Mouse (Mus musculus): Measurements from ENCODE around the gene Psmc2. TPM values are rescaled to one million over a fixed set of nuclear protein-coding genes. Genes with fewer than 3 reads are reported as not detected.

Gene Psmc2
- 77.9 and 98.3 TPM in 2 replicates for total RNA-seq (2014; fragmentation: Nextera tagmentation)
- total RNA-seq (2017), result 94.9 and 108 TPM in 2 replicates

DNA sequence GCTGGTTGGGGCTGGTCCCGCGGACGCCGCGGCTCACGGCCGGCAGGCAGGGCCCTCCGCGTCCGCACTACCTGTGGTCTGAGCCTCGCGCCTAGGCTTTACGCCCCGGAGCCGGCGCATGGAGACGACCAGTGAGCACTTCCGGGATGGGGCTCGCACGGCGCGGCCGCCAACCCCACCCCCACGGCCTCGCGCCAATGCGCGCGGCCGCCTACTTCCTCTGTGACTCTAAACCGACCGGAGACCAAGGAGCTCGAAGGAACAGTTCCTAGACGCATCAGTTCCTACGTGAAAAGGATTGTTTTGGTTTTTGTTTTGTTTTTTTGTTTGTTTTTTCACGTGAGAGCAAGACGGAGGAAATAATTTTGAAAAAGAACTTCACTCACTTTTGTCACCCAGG, at the start of gene Psmc2, which contains the start of gene Dnajc2:
Gene Psmc2 (plus strand): TSS at position 231 of the 400 bp plus-strand sequence.
Gene Dnajc2 (minus strand): TSS at position 199 of the 400 bp plus-strand sequence.
- peak; percentile 85 for ATAC-seq (replicated peaks; ENCODE audit: poor library complexity, severe bottlenecking)

DNA sequence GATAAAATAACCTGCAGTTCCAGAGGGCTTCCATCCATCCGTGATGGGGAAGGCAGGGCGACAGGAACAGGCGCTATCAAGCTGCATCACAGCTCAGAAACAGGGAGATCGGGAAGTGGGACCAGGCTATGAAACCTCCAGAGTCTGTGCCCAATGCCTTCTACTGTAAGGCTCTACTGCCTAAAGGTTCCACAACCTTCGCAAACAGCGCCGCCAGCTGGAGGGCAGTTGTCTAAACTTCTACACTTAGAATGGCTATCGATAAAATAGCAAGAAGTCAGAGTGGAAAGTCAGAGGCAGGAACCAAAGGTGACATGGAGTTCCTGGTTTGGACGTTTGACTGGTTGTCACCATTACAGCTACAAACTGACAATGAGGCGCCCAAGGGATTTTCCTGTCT, 49.5 kb upstream of the Psmc2 start:
- peak; percentile 79 for ATAC-seq (replicated peaks; ENCODE audit: poor library complexity, severe bottlenecking)

DNA sequence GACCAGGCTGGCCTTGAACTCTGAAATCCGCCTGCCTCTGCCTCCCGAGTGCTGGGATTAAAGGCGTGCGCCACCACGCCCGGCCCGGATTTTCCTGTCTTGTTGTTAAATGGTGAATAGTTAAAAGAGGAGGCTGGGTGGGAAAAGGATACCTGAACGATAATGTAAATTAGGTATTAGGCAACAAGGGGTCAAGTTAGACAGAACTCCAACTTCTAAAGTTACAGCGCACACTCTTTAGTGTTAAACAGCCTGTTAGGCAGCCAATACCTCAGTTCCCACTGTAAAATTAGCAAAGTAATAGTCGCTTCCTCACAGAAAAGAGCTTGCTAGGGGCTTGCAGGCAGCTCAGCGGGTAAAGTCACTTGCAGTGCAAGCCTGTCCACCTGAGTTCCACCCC, 49.0 kb upstream of the Psmc2 start:
- no peak for ATAC-seq (replicated peaks; ENCODE audit: poor library complexity, severe bottlenecking)

GRCm38 (mm10) chr5:21736956-21737585, 48.0 kb upstream of the Psmc2 start, which contains the start of gene Pmpcb:
Gene Pmpcb, plus strand, starts transcription at chr5:21737141.
- ATAC-seq (replicated peaks; ENCODE audit: poor library complexity, severe bottlenecking), result peak; percentile 88

GRCm38 (mm10) chr5:21737620-21738019, 47.5 kb upstream of the Psmc2 start:
- ATAC-seq (replicated peaks; ENCODE audit: poor library complexity, severe bottlenecking), result no peak

DNA sequence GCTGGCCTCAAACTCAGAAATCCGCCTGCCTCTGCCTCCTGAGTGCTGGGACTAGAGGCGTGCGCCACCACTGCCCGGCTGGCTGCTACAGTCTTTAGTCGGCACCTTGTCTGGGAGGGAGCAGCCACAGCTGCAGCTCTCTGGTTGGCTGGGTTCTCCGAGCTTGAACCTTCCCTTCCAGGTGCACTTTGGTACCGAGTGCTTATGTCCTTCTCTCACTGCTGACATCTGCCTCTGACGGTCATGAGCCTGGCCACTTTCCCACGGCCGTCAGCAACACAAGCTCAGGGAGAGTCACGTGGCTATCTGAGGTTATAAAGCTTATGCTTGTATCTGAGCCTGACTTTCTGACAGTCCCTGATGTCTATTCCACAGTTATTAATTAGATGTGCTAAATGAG, 46.0 kb upstream of the Psmc2 start:
- no peak for ATAC-seq (replicated peaks; ENCODE audit: poor library complexity, severe bottlenecking)

GRCm38 (mm10) chr5:21739881-21740280, 45.2 kb upstream of the Psmc2 start:
- ATAC-seq (replicated peaks; ENCODE audit: poor library complexity, severe bottlenecking), result no peak

GRCm38 (mm10) chr5:21743606-21744005, 41.5 kb upstream of the Psmc2 start:
- no peak for ATAC-seq (replicated peaks; ENCODE audit: poor library complexity, severe bottlenecking)

DNA sequence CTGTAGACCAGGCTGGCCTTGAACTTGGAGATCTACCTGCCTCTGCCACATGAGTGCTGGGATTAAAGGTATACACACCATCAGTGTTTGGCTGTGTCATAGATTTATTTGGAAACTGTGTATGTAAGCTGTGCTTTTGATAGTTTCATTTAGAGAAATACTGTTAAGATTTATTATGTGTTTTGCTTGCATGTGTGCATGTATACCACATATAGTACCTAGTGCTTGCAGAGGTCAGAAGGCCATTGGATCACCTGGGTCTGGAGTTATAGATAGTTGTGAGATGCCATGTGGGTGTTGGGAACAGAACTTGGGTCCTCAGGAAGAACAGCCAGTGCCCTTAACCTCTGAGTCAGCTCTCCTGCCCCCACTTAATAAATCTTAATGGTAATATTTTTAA, 40.4 kb upstream of the Psmc2 start:
- no peak for ATAC-seq (replicated peaks; ENCODE audit: poor library complexity, severe bottlenecking)

GRCm38 (mm10) chr5:21745966-21746365, 39.1 kb upstream of the Psmc2 start:
- ATAC-seq (replicated peaks; ENCODE audit: poor library complexity, severe bottlenecking), result no peak

DNA sequence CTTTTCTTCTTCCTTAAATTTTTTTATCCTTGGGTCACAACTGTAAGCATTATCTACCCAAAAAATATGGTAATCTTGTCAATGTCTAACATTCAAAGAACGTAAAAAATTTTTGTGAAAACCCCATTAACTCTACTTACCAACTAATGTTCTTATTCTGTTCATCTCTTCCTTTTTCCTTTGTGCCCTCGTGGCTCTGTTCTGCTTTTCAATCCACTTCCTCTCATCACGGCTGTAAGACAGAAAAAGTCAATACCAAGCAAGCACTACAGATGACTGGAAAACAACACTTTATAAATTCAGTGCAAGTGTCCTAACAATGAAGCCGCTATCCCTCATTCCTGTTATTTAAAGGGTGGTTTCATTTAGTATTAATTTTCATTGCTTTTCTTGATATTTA, 16.6 kb upstream of the Psmc2 start:
- peak; percentile 40; the same call in 1 of the 2 replicates for ATAC-seq (replicated peaks; ENCODE audit: poor library complexity, severe bottlenecking)

DNA sequence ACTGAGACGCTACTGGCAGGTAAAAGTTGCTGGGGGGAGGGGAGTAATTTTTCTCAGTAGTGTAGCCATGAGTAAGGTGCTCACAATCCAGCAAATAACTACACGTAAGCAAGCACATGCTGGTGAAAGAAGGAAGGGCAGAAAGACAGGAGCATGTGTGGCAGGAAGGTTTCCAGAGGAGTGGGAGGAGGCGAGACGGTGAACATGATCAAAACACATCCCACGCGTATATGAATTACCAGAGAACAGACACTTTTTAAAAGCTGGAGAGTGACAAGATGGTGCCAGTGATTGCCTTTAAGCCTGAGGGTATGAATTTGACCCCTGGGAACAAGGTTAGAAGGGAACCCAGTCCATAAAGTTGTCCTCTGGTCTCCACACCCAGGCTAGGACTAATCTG, 15.2 kb upstream of the Psmc2 start:
- no peak for ATAC-seq (replicated peaks; ENCODE audit: poor library complexity, severe bottlenecking)

GRCm38 (mm10) chr5:21776491-21776890, 8.6 kb upstream of the Psmc2 start:
- no peak for ATAC-seq (replicated peaks; ENCODE audit: poor library complexity, severe bottlenecking)

GRCm38 (mm10) chr5:21784161-21785052, 676 bp upstream of the Psmc2 start:
- ATAC-seq (replicated peaks; ENCODE audit: poor library complexity, severe bottlenecking), result peak; percentile 43

- no peak for ATAC-seq (replicated peaks; ENCODE audit: poor library complexity, severe bottlenecking)
These were observed 693 bp downstream of the Psmc2 start for GRCm38 (mm10) chr5:21785776-21786175.

- ATAC-seq (replicated peaks; ENCODE audit: poor library complexity, severe bottlenecking), result peak; percentile 85
These were observed 1.4 kb downstream of the Psmc2 start for GRCm38 (mm10) chr5:21786258-21787185.

- no peak for ATAC-seq (replicated peaks; ENCODE audit: poor library complexity, severe bottlenecking)
These were observed 2.4 kb downstream of the Psmc2 start for GRCm38 (mm10) chr5:21787186-21788105.

GRCm38 (mm10) chr5:21789061-21789460, 4.0 kb downstream of the Psmc2 start:
- ATAC-seq (replicated peaks; ENCODE audit: poor library complexity, severe bottlenecking), result no peak

DNA sequence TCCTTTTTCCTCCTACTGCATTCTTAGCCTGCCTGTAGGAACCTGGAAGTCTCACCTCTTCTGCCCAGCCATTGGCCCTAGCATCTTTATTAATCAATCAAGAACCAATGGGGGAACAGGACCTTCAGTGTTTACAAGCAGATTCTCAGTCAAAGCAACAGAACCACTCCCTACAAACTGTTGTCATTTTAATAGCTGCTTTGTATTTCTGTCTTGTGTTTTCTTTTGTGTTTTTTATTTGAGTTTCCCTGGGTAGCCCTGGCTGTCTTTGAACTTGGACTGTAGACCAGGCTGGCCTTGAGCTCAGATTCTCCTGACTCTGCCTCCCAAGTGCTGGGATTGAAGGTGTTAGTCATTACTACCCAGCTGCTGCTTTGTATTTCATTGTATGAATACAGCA, 7.1 kb downstream of the Psmc2 start:
- ATAC-seq (replicated peaks; ENCODE audit: poor library complexity, severe bottlenecking), result no peak

All from granulocyte monocyte progenitor cell, adult 5-6 weeks (primary cell).